Mouse (Mus musculus) spleen, postnatal 10 days (tissue): ENCODE data around the gene 4931406C07Rik.

ENCODE experiments used
- DNase-seq, 2 experiments: peaks; one replicate each; pipeline ENCODE4 v3.0.0; 2021 to 2022; ENCODE audit warnings: low spot score in 2 of 2

4931406C07Rik gene

GRCm38 (mm10) chr9:15288402-15288801 is 17.8 kb downstream of the 4931406C07Rik start:
- DNase-seq, result no peak

- DNase-seq, result no peak
These were observed 18.4 kb downstream of the 4931406C07Rik start for GRCm38 (mm10) chr9:15287846-15288245.

- DNase-seq, result peak in 1 of 2 experiments; percentile 52
These were observed 20.8 kb downstream of the 4931406C07Rik start for GRCm38 (mm10) chr9:15285443-15285842.

DNA sequence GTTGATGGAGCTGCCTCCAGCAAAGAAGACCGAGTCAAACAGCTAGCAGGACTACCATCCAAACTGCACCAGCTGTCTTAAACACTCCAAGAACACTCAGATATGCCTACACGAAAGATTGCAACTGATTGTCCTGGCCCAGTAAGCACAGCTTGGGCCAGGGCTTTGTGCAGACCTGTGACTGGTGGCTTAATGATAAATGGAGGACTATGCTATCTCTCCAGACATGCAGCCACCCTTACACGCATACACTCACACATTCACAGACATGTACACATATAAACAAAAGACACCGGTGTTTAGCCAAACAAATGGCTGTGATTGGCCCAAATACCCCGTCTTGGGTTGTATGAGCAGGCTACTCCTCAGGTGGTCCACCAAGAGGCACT is 25.8 kb downstream of the 4931406C07Rik start:
- DNase-seq, result no peak

GRCm38 (mm10) chr9:15279649-15280490 is 26.4 kb downstream of the 4931406C07Rik start, which contains the start of gene Med17:
Gene Med17, minus strand, starts transcription at chr9:15279931.
- DNase-seq, result peak; percentile 85 to 92

- DNase-seq, result no peak
These were observed 27.1 kb downstream of the 4931406C07Rik start for GRCm38 (mm10) chr9:15279139-15279648.

- no peak for DNase-seq
These were observed 27.9 kb downstream of the 4931406C07Rik start for GRCm38 (mm10) chr9:15278343-15278742.

DNA sequence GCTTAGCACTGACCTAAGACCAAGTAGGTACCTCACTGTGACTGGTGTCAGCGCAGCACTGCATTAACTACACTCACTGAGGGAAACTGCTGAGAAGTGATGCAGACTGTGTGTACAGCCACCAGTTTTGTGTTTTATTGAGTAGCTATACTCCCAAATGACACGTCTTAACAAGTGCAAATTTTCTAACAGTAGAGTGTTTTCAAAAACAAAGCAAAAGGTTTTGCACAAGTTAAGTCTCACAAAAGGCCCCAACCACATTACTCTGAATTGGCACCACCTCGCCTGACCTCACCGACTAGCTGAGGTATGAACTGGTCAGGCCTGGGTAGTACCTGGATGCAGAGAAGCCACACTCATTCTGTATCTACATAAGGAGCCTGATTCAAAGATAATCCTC is 29.4 kb downstream of the 4931406C07Rik start:
- DNase-seq, result no peak

- DNase-seq, result no peak
These were observed 32.3 kb downstream of the 4931406C07Rik start for GRCm38 (mm10) chr9:15273981-15274380.

GRCm38 (mm10) chr9:15263487-15263886 is 42.8 kb downstream of the 4931406C07Rik start:
- DNase-seq, result no peak

DNA sequence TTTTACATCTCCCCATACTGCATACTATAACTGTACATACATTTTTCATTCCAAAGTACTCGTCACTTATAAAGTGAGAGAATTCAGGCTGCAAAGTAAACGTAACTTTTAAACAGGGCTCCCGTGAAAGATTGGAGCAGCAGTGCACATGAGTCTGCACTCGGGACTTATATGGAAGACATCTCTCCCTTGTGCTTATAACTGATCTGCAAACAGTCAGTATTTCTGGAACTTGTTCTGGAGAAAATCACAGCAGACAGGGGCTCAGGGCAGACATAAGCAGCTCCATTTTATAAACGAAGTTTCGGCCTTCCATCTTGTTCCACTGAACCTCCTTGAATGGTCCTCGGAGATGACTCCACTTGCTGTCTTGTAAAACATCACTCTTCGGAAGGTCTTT is 44.3 kb downstream of the 4931406C07Rik start:
- DNase-seq, result no peak

- no peak for DNase-seq
These were observed 50.0 kb downstream of the 4931406C07Rik start for GRCm38 (mm10) chr9:15256214-15256613.

DNA sequence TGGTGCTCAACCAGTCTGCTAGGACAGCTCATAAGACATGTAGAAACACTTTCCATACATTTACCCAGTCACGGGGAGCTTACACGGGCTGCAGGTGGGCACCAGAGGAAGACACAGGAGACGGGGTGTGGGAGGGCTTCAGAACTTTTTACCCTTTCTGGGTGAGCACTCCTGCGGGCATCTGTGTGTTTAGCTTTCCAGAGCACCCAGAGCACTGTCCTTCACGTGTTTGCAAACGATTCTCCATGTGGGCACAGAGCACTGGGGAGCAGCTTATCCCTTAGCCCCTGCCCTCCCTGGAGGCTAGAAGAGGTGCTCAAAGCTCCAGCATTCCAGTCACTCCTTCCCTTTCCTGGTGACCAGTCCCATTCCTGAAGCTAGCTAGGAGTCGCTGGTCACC is 51.7 kb downstream of the 4931406C07Rik start:
- DNase-seq, result no peak

GRCm38 (mm10) chr9:15252196-15252595 is 54.1 kb downstream of the 4931406C07Rik start:
- DNase-seq, result no peak

- no peak for DNase-seq
These were observed 55.9 kb downstream of the 4931406C07Rik start for GRCm38 (mm10) chr9:15250376-15250775.

DNA sequence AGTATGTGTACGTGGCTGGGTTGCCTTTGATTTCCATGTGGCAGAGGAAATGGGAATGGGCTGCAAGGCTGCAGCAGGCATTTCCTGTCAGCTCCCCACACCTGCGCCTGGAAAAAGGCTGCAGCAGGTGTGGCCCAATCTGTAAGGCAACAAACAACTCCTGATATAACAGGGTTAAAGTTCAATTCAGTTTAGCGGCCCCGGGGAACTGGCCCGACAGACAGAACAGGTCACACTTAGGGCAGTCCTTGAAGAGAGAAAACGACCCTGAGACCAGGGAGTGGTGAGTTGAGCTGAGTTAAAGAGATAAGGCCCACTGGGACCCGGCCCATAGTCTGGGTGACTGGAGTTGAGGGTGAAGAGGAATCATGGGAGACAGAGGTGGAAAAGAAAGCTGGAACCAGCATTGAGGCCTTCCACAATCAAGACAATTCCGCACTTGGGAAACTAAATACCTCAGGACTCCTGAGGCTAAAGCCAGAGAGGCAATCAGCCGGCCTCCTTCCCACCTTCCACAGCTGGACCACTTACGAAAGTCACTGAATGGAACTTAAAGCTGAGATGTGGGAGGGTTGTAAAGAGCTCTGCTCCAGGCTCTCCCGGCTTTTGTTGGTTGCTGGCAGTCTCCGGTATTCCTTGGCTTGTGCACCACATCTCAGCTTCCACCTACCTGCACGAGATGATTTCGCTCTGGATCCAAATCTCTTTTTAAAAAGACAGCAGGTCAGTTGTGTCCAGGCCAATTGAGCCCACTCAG is 60.8 kb downstream of the 4931406C07Rik start:
- DNase-seq, result no peak

- DNase-seq, result no peak
These were observed 64.1 kb downstream of the 4931406C07Rik start for GRCm38 (mm10) chr9:15242130-15242529.

DNA sequence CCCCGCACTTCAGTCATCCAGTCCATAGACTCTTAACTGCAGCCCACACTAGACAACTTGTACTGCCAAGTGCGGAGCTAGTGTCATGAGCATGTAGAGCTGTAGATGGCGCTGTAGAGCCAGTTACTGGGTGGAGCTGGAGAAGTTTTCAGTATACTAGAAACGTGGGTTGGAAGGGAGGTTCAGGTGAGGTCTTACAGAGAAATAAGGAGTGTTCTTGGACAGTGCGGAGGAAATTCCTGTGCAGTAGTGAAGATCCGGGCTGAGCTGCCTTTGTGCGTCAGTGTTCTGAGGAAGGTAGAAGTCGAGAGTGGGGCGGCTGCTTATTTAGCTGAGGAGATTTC is 64.7 kb downstream of the 4931406C07Rik start:
- DNase-seq, result peak; percentile 15 to 63

DNA sequence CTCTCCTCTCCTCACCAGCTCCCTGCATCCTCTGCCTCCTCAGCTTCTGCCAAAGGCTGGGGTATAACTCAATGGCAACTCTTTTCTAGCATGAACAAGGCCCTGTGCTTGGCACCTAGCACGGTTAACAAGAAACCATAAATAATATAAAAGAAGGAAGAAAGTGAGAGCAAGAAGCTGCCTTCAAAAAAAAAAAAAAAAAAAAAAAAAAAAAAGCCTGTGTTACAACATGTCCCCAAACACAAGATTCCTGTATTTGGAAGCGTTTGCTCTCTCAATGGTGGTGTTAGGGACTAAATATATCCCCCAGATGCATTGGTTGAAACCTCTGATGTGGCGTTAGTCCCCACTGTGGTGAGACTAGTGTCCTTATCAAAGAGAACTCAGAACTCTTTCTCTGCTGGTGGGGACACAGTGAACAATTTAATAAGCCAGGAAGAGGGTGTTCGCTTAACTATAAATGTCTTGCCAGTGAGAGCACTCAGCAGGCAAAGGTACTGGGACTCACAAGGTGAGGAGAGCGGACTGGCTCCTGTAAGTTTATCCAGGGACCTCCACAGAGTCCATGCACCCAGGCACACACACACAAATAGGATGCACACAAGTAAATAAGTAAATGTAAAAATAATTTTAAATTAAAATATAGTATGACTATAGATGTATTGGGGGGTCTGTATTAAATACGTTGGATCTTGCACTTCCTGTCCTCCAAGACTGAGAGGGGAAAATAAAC is 65.2 kb downstream of the 4931406C07Rik start:
- no peak for DNase-seq

- DNase-seq, result no peak
These were observed 66.2 kb downstream of the 4931406C07Rik start for GRCm38 (mm10) chr9:15240006-15240405.

- DNase-seq, result no peak
These were observed 67.0 kb downstream of the 4931406C07Rik start, which contains the start of gene Vstm5 for GRCm38 (mm10) chr9:15239042-15239925. Gene Vstm5, plus strand, starts transcription at chr9:15239045.
